Mouse (Mus musculus) megakaryocyte, embryonic 14.5 days (primary cell): ENCODE measurements around the gene Pnpla1.

ENCODE experiments used
- FLI1 ChIP-seq: IDR thresholded peaks from 2 replicates; pipeline ENCODE4 v1.6.1; 2012; ENCODE audit warnings: low read length, inconsistent platforms, mixed read lengths
- GATA1 ChIP-seq: IDR thresholded peaks from 3 replicates; pipeline ENCODE4 v1.6.1; 2012; ENCODE audit warnings: mixed read lengths, low read length, inconsistent platforms, borderline replicate concordance

DNA sequence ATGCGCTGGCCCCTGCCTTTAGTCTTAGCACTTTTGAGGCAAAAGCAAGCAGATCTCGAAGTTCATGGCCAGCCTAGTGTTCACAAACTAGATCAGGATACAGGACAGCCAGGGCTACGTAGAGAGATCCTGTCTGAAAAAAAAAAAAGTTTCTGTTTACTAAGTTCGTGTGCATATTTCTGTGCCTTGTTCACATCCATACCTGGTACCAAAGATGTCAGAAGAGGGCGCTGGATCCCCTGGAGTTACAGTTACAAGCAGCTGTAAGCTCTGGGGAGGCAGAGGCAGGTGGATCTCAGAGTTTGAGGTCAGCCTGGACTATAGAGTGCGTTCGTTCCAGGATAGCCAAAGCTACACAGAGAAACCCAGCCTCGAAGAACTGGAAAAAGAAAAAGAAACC lies 24.6 kb downstream of the Pnpla1 start:
- no peak for TF ChIP-seq GATA1
- no peak for TF ChIP-seq FLI1
